Mouse (Mus musculus) forebrain, postnatal 0 days (tissue): ENCODE results near the gene Crocc2. TPM values are rescaled to one million over a fixed set of nuclear protein-coding genes. Genes with fewer than 3 reads are reported as not detected.
A peak's percentile ranks its signal among the peaks of the same experiment; 100 is the strongest.
"Not testable (repeated sequence)": the region's sequence is repeated elsewhere in the genome, so short reads cannot be mapped to it uniquely, and the experiment has no call there.

Experiments used
- ATAC-seq: fragments of 200-750 bp; cut with Nextera tagmentation; 2 replicates; pipeline ENCODE4 v1.8.0; 2017; ENCODE audit warnings: mild to moderate bottlenecking, moderate library complexity
- DNase-seq: peaks from one replicate; pipeline ENCODE4 v3.0.0-alpha.2; 2015
- H3K27ac ChIP-seq: fragments of 300-500 bp; sonication (generic); 2 replicates; pipeline ENCODE4 v1.5.1; 2014; ENCODE audit warnings: low read depth, mild to moderate bottlenecking, antibody characterized with exemption, low read length, moderate library complexity, mixed read lengths
- H3K27me3 ChIP-seq: fragments of 300-500 bp; sonication (generic); 2 replicates; pipeline ENCODE4 v1.6.1; 2014; ENCODE audit warnings: mild to moderate bottlenecking, low read length, mixed read lengths; ENCODE audit not compliant: insufficient read depth
- H3K36me3 ChIP-seq: fragments of 300-500 bp; sonication (generic); 2 replicates; pipeline ENCODE4 v1.6.1; 2014; ENCODE audit warnings: mild to moderate bottlenecking, moderate library complexity; ENCODE audit not compliant: insufficient read depth
- H3K4me1 ChIP-seq: fragments of 300-500 bp; sonication (generic); 2 replicates; pipeline ENCODE4 v1.6.1; 2014; ENCODE audit warnings: antibody characterized with exemption; ENCODE audit not compliant: insufficient read depth
- H3K4me2 ChIP-seq: fragments of 300-500 bp; sonication (generic); 2 replicates; pipeline ENCODE4 v1.6.1; 2014; ENCODE audit warnings: low read depth, mild to moderate bottlenecking, moderate library complexity
- H3K4me3 ChIP-seq: fragments of 300-500 bp; sonication (generic); 2 replicates; pipeline ENCODE4 v1.5.1; 2014; ENCODE audit warnings: low read depth, low read length, mixed read lengths
- H3K9ac ChIP-seq: fragments of 300-500 bp; sonication (generic); 2 replicates; pipeline ENCODE4 v1.6.1; 2014; ENCODE audit warnings: mild to moderate bottlenecking
- H3K9me3 ChIP-seq: fragments of 300-500 bp; sonication (generic); 2 replicates; pipeline ENCODE4 v1.6.1; 2016; ENCODE audit warnings: low read length
- CTCF ChIP-seq: sonication (generic); IDR thresholded peaks from 2 replicates; pipeline ENCODE4 v1.5.1; 2016; ENCODE audit warnings: antibody characterized with exemption, control low read depth, low read depth
- WGBS: fragments of 180-500 bp; shearing (Covaris S2); extraction: QIAGEN DNeasy Blood & Tissue Kit; methylation state at CpG from one replicate; pipeline ENCODE4 v1.1.7; 2014; 5-methylcytosine and 5-hydroxymethylcytosine counted together
- polyA plus RNA-seq: library from polyadenylated mRNA; unstranded; fragments of >200 nt; fragmentation: Nextera tagmentation; extraction: Ambion mirVana; gene quantifications from 2 replicates; pipeline ENCODE4 v1.2.1, GENCODE M21; 2015
- total RNA-seq: library from RNA; depleted of rRNA; stranded (reverse); fragments of >200 nt; gene quantifications from 2 replicates; pipeline ENCODE4 v1.2.3, GENCODE M21; 2014

Gene Crocc2
- total and polyA plus RNA-seq, 2 experiments from 2014 or later: 0.92 to 2.7 TPM

DNA sequence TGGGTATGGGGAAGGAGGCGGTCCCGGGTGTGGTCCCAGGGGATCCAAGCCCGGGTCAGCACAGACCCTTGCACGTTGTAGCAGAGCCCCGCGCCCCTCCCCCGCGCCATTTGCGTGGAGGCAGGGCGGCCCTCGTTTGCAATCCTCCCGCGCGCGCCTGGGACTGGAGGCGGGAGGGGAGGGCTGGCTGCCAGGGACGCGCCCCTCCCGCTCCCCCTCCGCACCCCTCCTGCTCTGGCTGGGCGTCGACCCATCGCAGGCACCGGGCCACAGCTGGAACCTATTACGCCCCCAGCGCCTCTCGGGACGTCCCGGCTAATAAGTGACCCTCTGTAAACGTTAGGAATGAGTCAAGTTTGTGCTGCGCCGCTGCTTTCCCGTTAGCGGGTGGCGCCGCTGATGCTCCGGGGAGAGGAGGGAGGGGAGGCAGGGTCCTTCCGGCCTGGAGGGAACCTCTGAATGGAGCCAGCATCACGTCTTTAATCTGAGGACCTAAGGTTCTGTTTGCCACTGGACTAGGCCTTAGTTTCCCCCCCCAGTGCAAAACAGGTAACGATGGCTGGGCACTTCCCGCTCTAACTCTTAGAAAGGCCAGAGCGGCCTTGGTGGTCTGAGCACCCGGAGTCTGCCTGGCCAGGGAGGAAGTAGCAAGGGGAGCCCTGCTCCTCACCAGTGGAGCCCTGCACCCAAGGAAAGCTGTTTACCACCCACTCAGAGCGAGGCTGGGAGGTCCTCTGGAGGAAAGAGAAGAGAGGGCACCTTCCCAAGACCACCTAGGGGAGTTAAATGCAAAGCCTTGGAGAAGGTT lies 8.2 kb downstream of the Crocc2 start:
- peak overlapping the region; percentile 47 for H3K4me3 ChIP-seq
- 0 out of 2 replicates have a peak overlapping the region, but pooled peaks have one; percentile 15 for H3K27ac ChIP-seq
- DNase-seq: peak; percentile 54
- no peaks in the 10 kb centered on the region for H3K36me3 ChIP-seq
- 5% methylated on average over 38 of the region's 44 CpGs for WGBS
- no peak for TF ChIP-seq CTCF
- ATAC-seq: peak; percentile 73
- H3K4me2 ChIP-seq: peak overlapping the region; percentile 93
- H3K9me3 ChIP-seq: no peaks in the 10 kb centered on the region
- H3K27me3 ChIP-seq: no peaks in the 10 kb centered on the region
- H3K9ac ChIP-seq: peak overlapping the region; percentile 58
- H3K4me1 ChIP-seq: peaks cover 2% of the 10 kb centered on the region; the same call in 1 of the 2 replicates

DNA sequence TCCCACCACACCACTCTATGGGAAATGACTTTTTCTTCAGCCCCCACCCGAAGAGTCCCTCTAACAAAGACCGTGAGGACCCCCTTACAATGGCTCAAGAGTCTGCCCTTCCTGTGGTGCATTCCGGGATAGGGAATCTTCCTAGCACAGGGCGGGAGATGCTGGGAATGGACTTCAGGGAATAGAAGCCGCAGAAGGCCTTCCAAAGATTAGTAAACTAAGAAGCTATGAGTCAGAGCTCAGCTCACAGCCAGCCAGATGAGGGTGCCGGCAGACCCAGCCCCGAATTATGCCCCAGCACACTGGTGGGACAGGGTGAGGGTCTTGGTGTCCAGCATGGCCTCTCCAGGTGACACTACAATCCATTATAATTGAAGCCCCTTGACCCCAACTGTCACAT lies 13.8 kb downstream of the Crocc2 start:
- H3K9ac ChIP-seq: no peak overlapping the region
- ATAC-seq (no peak), DNase-seq (no peak)
- 94% methylated on average over 7 of the region's 7 CpGs for WGBS
- no peaks in the 10 kb centered on the region for H3K36me3 ChIP-seq
- no peaks in the 10 kb centered on the region for H3K9me3 ChIP-seq
- H3K27ac ChIP-seq: no peak overlapping the region
- no peaks in the 10 kb centered on the region for H3K4me1 ChIP-seq
- no peak overlapping the region for H3K4me2 ChIP-seq
- H3K4me3 ChIP-seq: no peak overlapping the region
- TF ChIP-seq CTCF: no peak
- H3K27me3 ChIP-seq: no peaks in the 10 kb centered on the region

DNA sequence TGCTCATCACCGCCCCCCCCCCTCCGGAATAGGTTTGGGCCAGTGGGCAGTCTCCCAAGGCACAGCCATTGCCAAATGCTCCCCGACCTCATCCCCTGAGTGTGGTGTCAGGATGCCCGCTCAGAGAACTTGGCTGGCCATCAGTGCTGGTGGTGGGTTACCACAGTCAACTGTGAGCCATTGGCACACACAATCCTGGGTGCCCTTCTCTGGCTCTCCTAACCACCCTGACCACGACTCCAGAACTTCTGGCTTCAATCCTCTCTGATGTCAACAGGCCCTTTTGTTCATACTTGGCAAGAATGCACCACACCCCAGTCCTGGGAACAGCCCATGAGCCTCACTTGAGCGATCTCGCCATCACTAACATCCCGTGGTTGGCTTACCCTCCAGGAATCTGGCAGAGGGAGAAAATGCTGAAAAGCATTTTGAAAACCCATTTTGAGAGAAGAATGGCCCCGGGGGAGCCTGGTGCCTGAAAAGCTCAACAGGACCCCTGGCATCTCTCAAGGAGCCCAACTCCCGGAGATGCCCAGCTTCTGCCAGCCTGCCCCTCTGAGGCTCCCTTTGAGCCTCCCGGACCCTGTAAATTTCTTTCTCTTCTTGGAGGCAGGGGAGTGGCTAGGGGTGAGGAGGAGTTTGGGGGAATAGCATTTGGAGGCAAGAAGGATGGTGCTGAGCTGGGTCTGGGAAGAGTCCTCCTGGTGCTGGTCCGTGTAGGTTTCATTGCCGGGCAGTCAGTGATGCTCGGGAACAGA lies 15.7 kb downstream of the Crocc2 start:
- H3K4me3 ChIP-seq: no peak overlapping the region
- H3K27ac ChIP-seq: no peak overlapping the region
- ATAC-seq: peak; percentile 75
- no peak overlapping the region for H3K9ac ChIP-seq
- no peaks in the 10 kb centered on the region for H3K4me1 ChIP-seq
- no peaks in the 10 kb centered on the region for H3K36me3 ChIP-seq
- WGBS: 52% methylated on average over 14 of the region's 14 CpGs
- no peak overlapping the region for H3K4me2 ChIP-seq
- H3K27me3 ChIP-seq: no peaks in the 10 kb centered on the region
- no peaks in the 10 kb centered on the region for H3K9me3 ChIP-seq
- peak; percentile 57 for DNase-seq
- no peak for TF ChIP-seq CTCF

DNA sequence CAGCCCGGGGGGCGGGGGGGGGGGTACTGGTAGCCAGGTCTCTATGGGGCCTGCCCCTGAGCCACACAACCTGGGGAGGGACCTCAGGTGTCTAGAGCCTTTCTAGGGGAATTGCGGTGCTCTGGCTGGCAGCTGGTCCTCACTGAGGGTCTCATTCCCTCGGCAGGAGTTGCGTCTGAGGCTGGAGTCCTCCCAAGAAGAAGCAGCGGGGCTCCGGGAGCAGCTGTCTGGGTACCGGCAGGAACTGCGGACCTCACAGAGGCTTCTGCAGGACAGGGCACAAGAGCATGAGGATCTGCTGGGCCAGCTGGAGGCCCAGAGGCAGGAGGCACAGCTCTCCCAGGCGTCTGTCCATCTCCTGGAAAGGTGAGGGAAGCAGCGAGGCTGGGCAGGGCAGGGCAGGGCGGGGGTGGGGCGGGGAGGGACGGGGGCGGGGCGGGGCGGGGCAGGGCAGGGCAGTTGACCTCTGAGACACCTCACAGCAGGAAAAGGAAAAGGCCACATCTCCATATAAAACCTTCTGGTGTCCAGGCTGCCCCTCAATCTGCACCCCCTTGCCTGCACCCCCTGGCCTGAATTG lies 22.3 kb downstream of the Crocc2 start:
- H3K4me3 ChIP-seq: no peak overlapping the region
- no peak overlapping the region for H3K9ac ChIP-seq
- no peaks in the 10 kb centered on the region for H3K36me3 ChIP-seq
- H3K27me3 ChIP-seq: no peaks in the 10 kb centered on the region
- no peak for DNase-seq
- no peak overlapping the region for H3K4me2 ChIP-seq
- TF ChIP-seq CTCF: no peak
- H3K9me3 ChIP-seq: no peaks in the 10 kb centered on the region
- no peak overlapping the region for H3K27ac ChIP-seq
- no peak for ATAC-seq
- H3K4me1 ChIP-seq: no peaks in the 10 kb centered on the region
- WGBS: 13% methylated on average over 12 of the region's 17 CpGs

DNA sequence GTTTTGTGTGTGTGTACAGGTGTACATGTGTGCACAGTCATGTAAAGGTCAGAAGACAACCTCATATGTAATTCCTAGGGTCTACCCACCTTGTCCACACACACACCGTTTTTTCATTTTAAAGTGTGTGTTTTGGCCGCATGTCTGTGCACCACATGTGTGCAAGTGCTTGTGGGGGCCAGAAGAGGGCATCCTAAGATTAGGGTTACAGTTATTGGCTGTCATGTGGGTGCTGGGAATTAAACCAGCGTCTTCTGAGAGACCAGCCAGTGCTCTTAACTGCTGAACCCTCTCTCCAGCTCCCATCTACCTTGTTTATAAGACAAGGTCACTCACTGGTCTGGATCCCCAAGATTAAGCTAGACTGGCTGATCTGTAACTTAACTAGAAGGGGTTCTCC lies 26.4 kb downstream of the Crocc2 start:
- no peak for TF ChIP-seq CTCF
- H3K27me3 ChIP-seq: no peaks in the 10 kb centered on the region
- no peak overlapping the region for H3K27ac ChIP-seq
- H3K9ac ChIP-seq: no peak overlapping the region
- no peaks in the 10 kb centered on the region for H3K4me1 ChIP-seq
- DNase-seq (no peak), ATAC-seq (no peak)
- H3K4me3 ChIP-seq: no peak overlapping the region
- WGBS: 91% methylated on average over 3 of the region's 3 CpGs
- no peaks in the 10 kb centered on the region for H3K36me3 ChIP-seq
- H3K4me2 ChIP-seq: no peak overlapping the region
- no peaks in the 10 kb centered on the region for H3K9me3 ChIP-seq

DNA sequence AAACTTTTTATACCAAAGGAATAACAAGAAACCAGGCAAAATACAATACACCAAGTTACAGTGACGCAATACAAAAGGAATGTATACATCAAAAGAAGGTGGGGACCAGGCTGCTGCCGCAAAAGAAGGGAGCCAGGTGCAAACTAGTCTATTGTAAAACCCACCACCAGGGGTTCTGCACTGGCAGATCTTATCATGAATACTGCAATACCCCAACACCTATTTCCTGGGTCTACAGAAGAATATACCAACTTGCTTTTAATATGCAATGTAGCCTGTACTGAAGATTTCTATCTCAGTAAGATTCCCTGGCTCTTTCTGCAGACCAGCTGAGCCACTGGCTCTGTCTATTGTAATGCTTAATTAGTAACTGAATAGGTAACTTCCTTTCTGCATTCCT lies 28.9 kb downstream of the Crocc2 start:
- not testable (repeated sequence) for H3K4me1 ChIP-seq, H3K36me3 ChIP-seq, H3K4me2 ChIP-seq, H3K27ac ChIP-seq, ATAC-seq, H3K9me3 ChIP-seq, H3K9ac ChIP-seq, H3K27me3 ChIP-seq, DNase-seq, H3K4me3 ChIP-seq
- WGBS: 81% methylated on average over 2 of the region's 2 CpGs

DNA sequence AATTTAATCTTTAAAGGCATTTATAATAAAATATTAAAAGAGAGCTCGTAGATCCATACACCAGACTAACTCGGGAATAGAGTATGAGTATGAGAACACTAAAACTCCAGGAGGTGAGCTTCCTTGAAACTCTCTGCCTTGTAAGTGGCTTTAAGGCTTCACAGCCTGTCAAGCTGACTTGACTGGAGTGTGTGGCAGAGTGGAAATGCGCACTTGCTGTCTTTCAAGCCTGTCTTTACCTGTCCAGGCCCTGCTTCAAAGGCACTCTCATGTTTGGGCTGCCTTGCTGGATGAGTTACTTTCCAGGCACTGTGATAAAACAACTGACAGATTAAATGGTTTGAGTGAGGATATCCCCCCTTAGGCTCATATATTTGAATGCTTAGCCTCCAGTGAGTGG lies 29.4 kb downstream of the Crocc2 start:
- no peak for DNase-seq
- H3K4me2 ChIP-seq: no peak overlapping the region
- H3K4me3 ChIP-seq: no peak overlapping the region
- no peaks in the 10 kb centered on the region for H3K4me1 ChIP-seq
- TF ChIP-seq CTCF: no peak
- ATAC-seq: no peak
- H3K9ac ChIP-seq: no peak overlapping the region
- 80% methylated on average over 3 of the region's 3 CpGs for WGBS
- H3K27ac ChIP-seq: no peak overlapping the region
- H3K27me3 ChIP-seq: no peaks in the 10 kb centered on the region
- H3K9me3 ChIP-seq: no peaks in the 10 kb centered on the region
- H3K36me3 ChIP-seq: no peaks in the 10 kb centered on the region
